Comparison of ENCODE assay signal across 8 mouse cellular contexts in genomic region chr10:24835702-24836342, GRCm38 (mm10). TPM values are rescaled to one million over a fixed set of nuclear protein-coding genes. Genes with fewer than 3 reads are reported as not detected.
DNase-seq lines count a peak whose midpoint lies in the region; ATAC-seq lines count a peak whose summit lies in the region.

No protein-coding gene starts in this region.

- no peak for ATAC-seq in intestine, embryonic 14.5 days (replicated peaks; ENCODE audit: low FRiP score, low TSS enrichment, low read depth)

- H3K4me3 ChIP-seq in intestine, embryonic 14.5 days (ENCODE audit: low read depth, low read length): peak overlapping the region; percentile 10; the same call in 1 of the 2 replicates

- H3K9ac ChIP-seq in intestine, embryonic 14.5 days (ENCODE audit: low read length): peak overlapping the region; percentile 31

- peak overlapping the region; percentile 36 for H3K4me2 ChIP-seq in intestine, embryonic 14.5 days (ENCODE audit: low read length)

- intact Hi-C loops in gastrocnemius, postnatal 36 days (cut with DNase I): no loop called here

- peaks cover 8% of the 10 kb centered on the region; the same call in 1 of the 2 replicates for H3K4me1 ChIP-seq in intestine, embryonic 14.5 days (replicated peaks; ENCODE audit: control insufficient read depth, insufficient read depth, low read length)

- H3K27ac ChIP-seq in intestine, embryonic 14.5 days (ENCODE audit: low read depth): peak overlapping the region; percentile 25

- 0 out of 2 replicates have a peak, but pooled peaks cover 3% of the 10 kb centered on the region for H3K9me3 ChIP-seq in intestine, embryonic 14.5 days (ENCODE audit: control insufficient read depth, low read length)

- peak; percentile 67 for DNase-seq in adipocyte (ENCODE audit: low spot score)
- peak; percentile 43 for DNase-seq in fibroblast of lung, adult 2 months (ENCODE audit: low read depth)
- no peak for DNase-seq in intestine, embryonic 14.5 days (ENCODE audit: low spot score)
- peak; percentile 60 for DNase-seq in mesoderm, embryonic 11.5 days (ENCODE audit: low read depth, low spot score)
- no peak for DNase-seq in layer of hippocampus, postnatal 14 days (ENCODE audit: low spot score in 2 of 2)
- no peak for DNase-seq in gastrocnemius, postnatal 36 days
- DNase-seq in spleen, postnatal 4 days (ENCODE audit: low spot score in 2 of 2): no peak
- DNase-seq in layer of hippocampus, adult 8-10 months (ENCODE audit: low spot score in 2 of 2): no peak

- no peaks in the 10 kb centered on the region for H3K36me3 ChIP-seq in intestine, embryonic 14.5 days (ENCODE audit: control insufficient read depth, insufficient read depth, low read length)

- H3K27me3 ChIP-seq in intestine, embryonic 14.5 days (replicated peaks; ENCODE audit: control insufficient read depth, insufficient read depth, low read length): no peaks in the 10 kb centered on the region

- 23% methylated on average over 12 of the region's 12 CpGs for WGBS in intestine, embryonic 14.5 days

RNA-seq across cellular contexts. Expression of gene Enpp3, which starts 6.8 kb away (rescaled TPM):
- polyA plus RNA-seq in intestine, embryonic 14.5 days (2014; fragmentation: Nextera tagmentation; extraction: Ambion mirVana): 9.3 and 10.9 TPM in 2 replicates
- total RNA-seq in layer of hippocampus, postnatal 14 days (2021): 1 to 10 TPM in 1 of 2 experiments, under 1 TPM in 1; 0.88 to 2.1 TPM
- 1 to 10 TPM; 1.7 to 1.8 TPM for total RNA-seq in gastrocnemius, postnatal 36 days (2021)
- total RNA-seq in layer of hippocampus, adult 8-10 months (2022): under 1 TPM; 0.51 to 0.89 (median 0.78) TPM

RNA-seq across cellular contexts. Expression of gene Med23, which starts 34.0 kb away (rescaled TPM):
- 22.6 and 26.6 TPM in 2 replicates for polyA plus RNA-seq in intestine, embryonic 14.5 days (2014; fragmentation: Nextera tagmentation; extraction: Ambion mirVana)
- total RNA-seq in layer of hippocampus, postnatal 14 days (2021): 10 to 100 TPM; 26.2 to 29.0 TPM
- 1 to 10 TPM; 5.7 to 8.8 TPM for total RNA-seq in gastrocnemius, postnatal 36 days (2021)
- total RNA-seq in layer of hippocampus, adult 8-10 months (2022): 10 to 100 TPM; 35.6 to 43.2 (median 38.1) TPM

Comparison
In these comparisons a context has a peak if more than half of its experiments do, and no peak if none do; other contexts are left out.
1. DNase-seq: peak in adipocyte (single experiment), fibroblast of lung, adult 2 months (single experiment) and mesoderm, embryonic 11.5 days (single experiment); none in intestine, embryonic 14.5 days (single experiment), layer of hippocampus, postnatal 14 days (0 of 2), gastrocnemius, postnatal 36 days (0 of 2), spleen, postnatal 4 days (0 of 2) and layer of hippocampus, adult 8-10 months (0 of 2).